In genomic region chr4:133375812-133376577, GRCm38 (mm10) we compare ENCODE assay signal across 9 mouse cellular contexts. TPM values are rescaled to one million over a fixed set of nuclear protein-coding genes. Genes with fewer than 3 reads are reported as not detected.
DNase-seq lines count a peak whose midpoint lies in the region; ATAC-seq lines count a peak whose summit lies in the region.
"Had no signal": no experiment of that assay in that cellular context is flagged by ENCODE, and none has a peak within 500 bp of the region (broad histone marks: within the 10 kb centered on the region; RNA-seq: fewer than 3 reads in every experiment).

No protein-coding gene starts in this region.

- no peak overlapping the region for H3K4me3 ChIP-seq in hindbrain, embryonic 10.5 days
- no peak overlapping the region for H3K4me3 ChIP-seq in hindbrain, embryonic 12.5 days
- H3K4me3 ChIP-seq: stomach, embryonic 15.5 days had no signal

- intact Hi-C loops in left cerebral cortex, postnatal 36 days (cut with DNase I), result no loop called here

- no peaks in the 10 kb centered on the region for H3K27me3 ChIP-seq in hindbrain, embryonic 10.5 days (ENCODE audit: insufficient read depth, poor library complexity, severe bottlenecking)
- H3K27me3 ChIP-seq in hindbrain, embryonic 12.5 days, result no peaks in the 10 kb centered on the region
- H3K27me3 ChIP-seq: stomach, embryonic 15.5 days had no signal

- peak overlapping the region; percentile 13; the same call in 1 of the 2 replicates for H3K27ac ChIP-seq in hindbrain, embryonic 10.5 days
- no peak overlapping the region for H3K27ac ChIP-seq in hindbrain, embryonic 12.5 days
- H3K27ac ChIP-seq: stomach, embryonic 15.5 days had no signal

- no peak for ATAC-seq in hindbrain, embryonic 12.5 days (ENCODE audit: low FRiP score)
- ATAC-seq in megakaryocyte progenitor cell, adult 5-6 weeks (replicated peaks; ENCODE audit: poor library complexity), result peak; percentile 29

- no peak overlapping the region for H3K4me2 ChIP-seq in hindbrain, embryonic 12.5 days (replicated peaks)
- H3K4me2 ChIP-seq: stomach, embryonic 15.5 days had no signal

- no peaks in the 10 kb centered on the region for H3K9me3 ChIP-seq in hindbrain, embryonic 10.5 days
- H3K9me3 ChIP-seq in hindbrain, embryonic 12.5 days (replicated peaks), result no peaks in the 10 kb centered on the region
- H3K9me3 ChIP-seq: stomach, embryonic 15.5 days had no signal

- no peak overlapping the region for H3K9ac ChIP-seq in hindbrain, embryonic 12.5 days
- H3K9ac ChIP-seq: stomach, embryonic 15.5 days had no signal

- peak; percentile 55 for DNase-seq in cerebellum, adult 11-12 months
- DNase-seq in cerebellum, adult 11 months, result no peak
- DNase-seq in hindbrain, embryonic 10.5 days (ENCODE audit: low spot score), result no peak
- DNase-seq in right cerebral cortex, postnatal 14 days, result peak; percentile 45
- no peak for DNase-seq in right cerebral cortex, adult 2 months (ENCODE audit: low spot score in 2 of 2)
- no peak for DNase-seq in left cerebral cortex, postnatal 36 days (ENCODE audit: low spot score in 2 of 2)

- 73% methylated on average over 10 of the region's 10 CpGs for WGBS in hindbrain, embryonic 10.5 days
- WGBS in hindbrain, embryonic 12.5 days, result 62% methylated on average over 10 of the region's 10 CpGs

- peaks cover 92% of the 10 kb centered on the region for H3K4me1 ChIP-seq in hindbrain, embryonic 10.5 days (replicated peaks)
- peaks cover 73% of the 10 kb centered on the region for H3K4me1 ChIP-seq in hindbrain, embryonic 12.5 days

- peaks cover 7% of the 10 kb centered on the region for H3K36me3 ChIP-seq in hindbrain, embryonic 10.5 days
- H3K36me3 ChIP-seq in hindbrain, embryonic 12.5 days, result no peaks in the 10 kb centered on the region
- H3K36me3 ChIP-seq: stomach, embryonic 15.5 days had no signal

RNA-seq across cellular contexts. Expression of gene Slc9a1, which starts 6.5 kb away (rescaled TPM):
- polyA plus RNA-seq in hindbrain, embryonic 10.5 days (2016; fragmentation: Nextera tagmentation; extraction: Ambion mirVana), result 8.0 and 8.6 TPM in 2 replicates
- polyA plus RNA-seq in hindbrain, embryonic 12.5 days (2016; fragmentation: Nextera tagmentation; extraction: Ambion mirVana), result 8.4 and 9.5 TPM in 2 replicates
- 15.1 and 16.1 TPM in 2 replicates for total RNA-seq in megakaryocyte progenitor cell, adult 5-6 weeks (2015)
- 6.3 and 7.3 TPM in 2 replicates for total RNA-seq in megakaryocyte progenitor cell, adult 5-6 weeks (2017)
- 10 to 100 TPM; 48.8 to 56.9 TPM for total RNA-seq in left cerebral cortex, postnatal 36 days (2021)

RNA-seq across cellular contexts. Expression of gene Wdtc1, which starts 22.7 kb away (rescaled TPM):
- polyA plus RNA-seq in hindbrain, embryonic 10.5 days (2016; fragmentation: Nextera tagmentation; extraction: Ambion mirVana), result 19.5 and 22.0 TPM in 2 replicates
- polyA plus RNA-seq in hindbrain, embryonic 12.5 days (2016; fragmentation: Nextera tagmentation; extraction: Ambion mirVana), result 25.5 and 27.8 TPM in 2 replicates
- total RNA-seq in megakaryocyte progenitor cell, adult 5-6 weeks (2015), result 10.3 and 10.6 TPM in 2 replicates
- 7.6 and 8.7 TPM in 2 replicates for total RNA-seq in megakaryocyte progenitor cell, adult 5-6 weeks (2017)
- 10 to 100 TPM; 58.6 to 59.8 TPM for total RNA-seq in left cerebral cortex, postnatal 36 days (2021)

Comparison
In these comparisons a context has a peak if more than half of its experiments do, and no peak if none do; other contexts are left out.
1. DNase-seq: peak in cerebellum, adult 11-12 months (single experiment) and right cerebral cortex, postnatal 14 days (single experiment); none in cerebellum, adult 11 months (single experiment), hindbrain, embryonic 10.5 days (single experiment), right cerebral cortex, adult 2 months (0 of 2) and left cerebral cortex, postnatal 36 days (0 of 2).
2. RNA of gene Wdtc1, which starts 22.7 kb away (total RNA-seq): 58.6 to 59.8 TPM in left cerebral cortex, postnatal 36 days; 7.6 to 10.6 TPM in megakaryocyte progenitor cell, adult 5-6 weeks; every median in the first group is over 4 times any median in the second.